ENCODE assay signal across 8 mouse cellular contexts in the genomic region with DNA sequence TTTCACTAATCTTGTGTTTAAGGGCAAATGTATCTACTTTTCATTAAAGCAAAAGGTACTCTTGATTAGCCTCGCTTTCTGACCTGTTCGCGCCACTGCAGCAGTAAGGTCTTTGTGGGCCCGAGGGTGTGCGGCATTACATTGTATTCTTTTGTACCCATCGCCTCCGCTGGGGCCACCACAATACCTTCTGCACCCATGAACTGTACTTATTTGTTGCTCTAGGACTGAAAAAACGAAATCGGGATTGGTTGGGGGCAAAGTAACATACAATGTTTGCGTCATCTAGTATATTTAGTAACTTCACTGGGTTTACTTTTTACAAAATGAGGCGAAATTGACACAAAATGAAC. TPM values are rescaled to one million over a fixed set of nuclear protein-coding genes. Genes with fewer than 3 reads are reported as not detected.
A peak's percentile ranks its signal among the peaks of the same experiment; 100 is the strongest.
DNase-seq lines count a peak whose midpoint lies in the region; ATAC-seq lines count a peak whose summit lies in the region.

No protein-coding gene starts in this region.

- H3K9ac ChIP-seq in heart, embryonic 14.5 days (ENCODE audit: low read length) = peak overlapping the region; percentile 91

- peak overlapping the region; percentile 79 for H3K4me2 ChIP-seq in heart, embryonic 14.5 days (ENCODE audit: low read length)

- peak overlapping the region; percentile 95 to 100; a peak in 3 of 4 replicates for H3K27ac ChIP-seq in heart, embryonic 14.5 days (replicated peaks in 1 of 2; ENCODE audit: control insufficient read depth in 1 of 2, insufficient read depth in 1 of 2, low read depth in 2 of 2, low read length in 2 of 2)

- H3K4me3 ChIP-seq in heart, embryonic 14.5 days (ENCODE audit: control insufficient read depth in 1 of 2, insufficient read depth in 1 of 2, low read depth in 1 of 2, low read length in 2 of 2) = peak overlapping the region; percentile 70 to 90

- H3K4me1 ChIP-seq in heart, embryonic 14.5 days (ENCODE audit: control insufficient read depth in 2 of 2, insufficient read depth in 2 of 2, low read length in 2 of 2) = peaks cover 3 to 15% of the 10 kb centered on the region in 2 experiments; a peak in 3 of 4 replicates

- WGBS in heart, embryonic 14.5 days = 8% methylated on average over 11 of the region's 11 CpGs

- H3K27me3 ChIP-seq in heart, embryonic 14.5 days (ENCODE audit: control insufficient read depth, insufficient read depth, low read length) = no peaks in the 10 kb centered on the region

- ATAC-seq in heart, embryonic 14.5 days (ENCODE audit: insufficient number of reproducible peaks, insufficient read depth, low FRiP score, low read depth) = no peak

- no peaks in the 10 kb centered on the region for H3K36me3 ChIP-seq in heart, embryonic 14.5 days (ENCODE audit: control insufficient read depth, insufficient read depth, low read length)

- intact Hi-C loops in left cerebral cortex, postnatal 10 days (cut with DNase I) = loop anchor here (2.0 to 10.0 kb wide), 2 partner anchors 71 to 107 kb away; partner anchors contain the start of gene Aplp2

- peak; percentile 20 for DNase-seq in kidney, adult 9 months
- no peak for DNase-seq in kidney, postnatal 25 days
- peak; percentile 54 for DNase-seq in brain, adult 2 months (ENCODE audit: low read depth, low spot score)
- peak; percentile 66 for DNase-seq in liver
- peak; percentile 59 for DNase-seq in naive thymus-derived CD4-positive, alpha-beta T cell, adult 2 months (ENCODE audit: low read depth)
- no peak for DNase-seq in urinary bladder, postnatal 36 days (ENCODE audit: low spot score in 2 of 2)
- DNase-seq in left cerebral cortex, postnatal 10 days (ENCODE audit: extremely low spot score in 1 of 2, low spot score in 2 of 2) = no peak

- H3K9me3 ChIP-seq in heart, embryonic 14.5 days (ENCODE audit: control insufficient read depth, low read length) = no peaks in the 10 kb centered on the region

RNA-seq across cellular contexts. Expression of gene Prdm10, which starts 1.3 kb away (rescaled TPM):
- polyA plus RNA-seq in heart, embryonic 14.5 days (2014; fragmentation: Nextera tagmentation; extraction: Ambion mirVana) = 3.7 and 4.2 TPM in 2 replicates
- 10 to 100 TPM; 17.3 to 17.6 TPM for total RNA-seq in left cerebral cortex, postnatal 10 days (2021)

Comparison
In these comparisons a context has a peak if more than half of its experiments do, and no peak if none do; other contexts are left out.
1. DNase-seq: peak in kidney, adult 9 months (single experiment), brain, adult 2 months (single experiment), liver (single experiment) and naive thymus-derived CD4-positive, alpha-beta T cell, adult 2 months (single experiment); none in kidney, postnatal 25 days (0 of 2), urinary bladder, postnatal 36 days (0 of 2) and left cerebral cortex, postnatal 10 days (0 of 2).